Mouse (Mus musculus) liver, embryonic 14.5 days (tissue): Measurements from ENCODE around the gene Anpep.

Experiments
- CTCF ChIP-seq: IDR thresholded peaks from 2 replicates; pipeline ENCODE4 v1.5.1; 2016; ENCODE audit warnings: antibody characterized with exemption, low read depth, control low read depth
- EP300 ChIP-seq: IDR thresholded peaks from 2 replicates; pipeline ENCODE4 v1.6.1; 2016; ENCODE audit warnings: antibody characterized with exemption, low read depth

DNA sequence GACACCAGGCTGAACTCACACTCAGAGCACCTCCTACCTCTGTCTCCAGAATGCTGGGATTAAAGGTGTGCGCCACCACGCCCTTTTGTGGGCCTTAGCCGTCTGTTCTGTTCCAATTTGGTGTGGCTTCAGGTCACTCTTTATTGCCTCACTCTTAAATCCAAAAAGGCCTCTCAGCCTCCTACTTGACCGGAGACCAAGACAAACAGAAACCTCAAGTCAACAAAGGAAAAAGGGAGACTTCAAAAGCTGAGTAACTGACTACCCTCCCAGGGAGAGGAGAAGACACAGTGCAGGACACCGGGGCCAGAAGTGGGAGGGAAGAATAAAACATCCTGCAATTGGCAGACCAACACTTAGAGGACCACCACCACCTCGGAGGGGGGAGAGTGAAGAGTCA, 29.7 kb downstream of the Anpep start:
- TF ChIP-seq CTCF (no peak), EP300 (no peak)
